Mouse (Mus musculus) stomach, embryonic 14.5 days (tissue): ENCODE data around the gene Lin52. TPM values are rescaled to one million over a fixed set of nuclear protein-coding genes. Genes with fewer than 3 reads are reported as not detected.

Source experiments
- ATAC-seq: fragments of 200-750 bp; cut with Nextera tagmentation; 2 replicates; pipeline ENCODE4 v1.8.0; 2017; ENCODE audit warnings: low read depth, moderate TSS enrichment; ENCODE audit not compliant: insufficient number of reproducible peaks, insufficient read depth, low FRiP score
- H3K27ac ChIP-seq: fragments of 300-500 bp; sonication (generic); 2 replicates; pipeline ENCODE4 v1.5.1; 2014; ENCODE audit warnings: mild to moderate bottlenecking, low read length, moderate library complexity, mixed read lengths
- H3K27me3 ChIP-seq: fragments of 300-500 bp; sonication (generic); 2 replicates; pipeline ENCODE4 v1.6.1; 2014; ENCODE audit warnings: low read length, control low read depth, mixed read lengths; ENCODE audit not compliant: control insufficient read depth, insufficient read depth
- H3K36me3 ChIP-seq: fragments of 300-500 bp; sonication (generic); 2 replicates; pipeline ENCODE4 v1.6.1; 2014; ENCODE audit warnings: mild to moderate bottlenecking, control low read depth, low read length, moderate library complexity, mixed read lengths; ENCODE audit not compliant: control insufficient read depth, insufficient read depth
- H3K4me1 ChIP-seq: fragments of 300-500 bp; sonication (generic); 2 replicates; pipeline ENCODE4 v1.6.1; 2014; ENCODE audit warnings: low read length, control low read depth, mixed read lengths; ENCODE audit not compliant: control insufficient read depth, insufficient read depth
- H3K4me2 ChIP-seq: fragments of 300-500 bp; sonication (generic); replicated peaks from 2 replicates; pipeline ENCODE4 v1.6.1; 2014; ENCODE audit warnings: low read depth, low read length, control low read depth
- H3K4me3 ChIP-seq: fragments of 300-500 bp; sonication (generic); 2 replicates; pipeline ENCODE4 v1.5.1; 2014; ENCODE audit warnings: low read depth, low read length, control low read depth
- H3K9ac ChIP-seq: fragments of 300-500 bp; sonication (generic); replicated peaks from 2 replicates; pipeline ENCODE4 v1.6.1; 2014; ENCODE audit warnings: low read depth, mild to moderate bottlenecking, control low read depth, low read length, moderate library complexity, mixed read lengths
- H3K9me3 ChIP-seq: fragments of 300-500 bp; sonication (generic); 2 replicates; pipeline ENCODE4 v1.6.1; 2016; ENCODE audit warnings: low read depth, low read length, control low read depth; ENCODE audit not compliant: control insufficient read depth
- WGBS: fragments of 180-500 bp; shearing (Covaris S2); extraction: QIAGEN DNeasy Blood & Tissue Kit; methylation state at CpG from one replicate; pipeline ENCODE4 v1.1.7; 2014; 5-methylcytosine and 5-hydroxymethylcytosine counted together
- polyA plus RNA-seq: library from polyadenylated mRNA; unstranded; fragments of >200 nt; fragmentation: Nextera tagmentation; extraction: Ambion mirVana; gene quantifications from 2 replicates; pipeline ENCODE4 v1.2.1, GENCODE M21; 2014

Gene Lin52
- polyA plus RNA-seq, 1 experiment from 2014 or later: 23.0 TPM

GRCm38 (mm10) chr12:84451801-84452200 lies 579 bp downstream of the Lin52 start:
- WGBS: under 1% methylated on average over 11 of the region's 11 CpGs
- Histone ChIP-seq H3K9ac (peak overlapping the region; percentile 22), H3K36me3 (no peaks in the 10 kb centered on the region), H3K27me3 (no peaks in the 10 kb centered on the region), H3K27ac (no peak overlapping the region), H3K4me2 (peak overlapping the region; percentile 58), H3K9me3 (no peaks in the 10 kb centered on the region), H3K4me1 (peaks cover 8% of the 10 kb centered on the region; the same call in 1 of the 2 replicates), H3K4me3 (peak overlapping the region; percentile 60)
- ATAC-seq: no peak

GRCm38 (mm10) chr12:84456911-84457310 lies 5.7 kb downstream of the Lin52 start:
- Histone ChIP-seq H3K4me2 (no peak overlapping the region), H3K9ac (no peak overlapping the region), H3K9me3 (no peaks in the 10 kb centered on the region), H3K4me3 (no peak overlapping the region), H3K27ac (no peak overlapping the region), H3K4me1 (no peaks in the 10 kb centered on the region), H3K27me3 (no peaks in the 10 kb centered on the region), H3K36me3 (peaks cover 12% of the 10 kb centered on the region; the same call in 1 of the 2 replicates)
- no peak for ATAC-seq
- WGBS: 96% methylated on average over 3 of the region's 3 CpGs

- WGBS: 70% methylated on average over 1 of the region's 1 CpGs
- H3K4me2 ChIP-seq: no peak overlapping the region
- peaks cover 16% of the 10 kb centered on the region; the same call in 1 of the 2 replicates for H3K36me3 ChIP-seq
- no peak overlapping the region for H3K9ac ChIP-seq
- no peak overlapping the region for H3K4me3 ChIP-seq
- H3K27me3 ChIP-seq: no peaks in the 10 kb centered on the region
- no peaks in the 10 kb centered on the region for H3K9me3 ChIP-seq
- H3K27ac ChIP-seq: no peak overlapping the region
- H3K4me1 ChIP-seq: no peaks in the 10 kb centered on the region
- no peak for ATAC-seq
Observed at GRCm38 (mm10) chr12:84459845-84460244, 8.6 kb downstream of the Lin52 start.

GRCm38 (mm10) chr12:84461416-84461815 lies 10.2 kb downstream of the Lin52 start:
- Histone ChIP-seq H3K4me3 (no peak overlapping the region), H3K4me2 (no peak overlapping the region), H3K36me3 (peaks cover 18% of the 10 kb centered on the region; the same call in 1 of the 2 replicates), H3K4me1 (no peaks in the 10 kb centered on the region), H3K9me3 (no peaks in the 10 kb centered on the region), H3K27ac (no peak overlapping the region), H3K27me3 (no peaks in the 10 kb centered on the region), H3K9ac (no peak overlapping the region)
- WGBS: 90% methylated on average over 5 of the region's 5 CpGs
- ATAC-seq: no peak

GRCm38 (mm10) chr12:84462856-84463255 lies 11.6 kb downstream of the Lin52 start:
- no peaks in the 10 kb centered on the region for H3K27me3 ChIP-seq
- H3K9ac ChIP-seq: no peak overlapping the region
- 78% methylated on average over 3 of the region's 3 CpGs for WGBS
- no peaks in the 10 kb centered on the region for H3K4me1 ChIP-seq
- H3K4me3 ChIP-seq: no peak overlapping the region
- no peak for ATAC-seq
- no peaks in the 10 kb centered on the region for H3K9me3 ChIP-seq
- H3K4me2 ChIP-seq: no peak overlapping the region
- peaks cover 20% of the 10 kb centered on the region; the same call in 1 of the 2 replicates for H3K36me3 ChIP-seq
- H3K27ac ChIP-seq: no peak overlapping the region

- no peak for ATAC-seq
- WGBS: 5% methylated on average over 1 of the region's 1 CpGs
- H3K27ac ChIP-seq: no peak overlapping the region
- no peaks in the 10 kb centered on the region for H3K4me1 ChIP-seq
- H3K27me3 ChIP-seq: no peaks in the 10 kb centered on the region
- H3K9me3 ChIP-seq: no peaks in the 10 kb centered on the region
- H3K36me3 ChIP-seq: peaks cover 11% of the 10 kb centered on the region
- H3K9ac ChIP-seq: no peak overlapping the region
- H3K4me2 ChIP-seq: no peak overlapping the region
- no peak overlapping the region for H3K4me3 ChIP-seq
Observed at GRCm38 (mm10) chr12:84468701-84469100, 17.5 kb downstream of the Lin52 start.

- H3K27me3 ChIP-seq: no peaks in the 10 kb centered on the region
- no peak overlapping the region for H3K4me2 ChIP-seq
- H3K4me3 ChIP-seq: no peak overlapping the region
- no peaks in the 10 kb centered on the region for H3K9me3 ChIP-seq
- H3K27ac ChIP-seq: no peak overlapping the region
- no peaks in the 10 kb centered on the region; the same call in 1 of the 2 replicates for H3K36me3 ChIP-seq
- H3K4me1 ChIP-seq: no peaks in the 10 kb centered on the region
- ATAC-seq: no peak
- 76% methylated on average over 7 of the region's 7 CpGs for WGBS
- H3K9ac ChIP-seq: no peak overlapping the region
Observed at GRCm38 (mm10) chr12:84478937-84479336, 27.7 kb downstream of the Lin52 start.

- Histone ChIP-seq H3K4me1 (no peaks in the 10 kb centered on the region), H3K27ac (no peak overlapping the region), H3K4me2 (no peak overlapping the region), H3K36me3 (no peaks in the 10 kb centered on the region), H3K27me3 (no peaks in the 10 kb centered on the region), H3K9ac (no peak overlapping the region), H3K4me3 (no peak overlapping the region), H3K9me3 (no peaks in the 10 kb centered on the region)
- WGBS: 56% methylated on average over 2 of the region's 2 CpGs
- ATAC-seq: no peak
Observed at GRCm38 (mm10) chr12:84481251-84481650, 30.0 kb downstream of the Lin52 start.
